In the genomic region with DNA sequence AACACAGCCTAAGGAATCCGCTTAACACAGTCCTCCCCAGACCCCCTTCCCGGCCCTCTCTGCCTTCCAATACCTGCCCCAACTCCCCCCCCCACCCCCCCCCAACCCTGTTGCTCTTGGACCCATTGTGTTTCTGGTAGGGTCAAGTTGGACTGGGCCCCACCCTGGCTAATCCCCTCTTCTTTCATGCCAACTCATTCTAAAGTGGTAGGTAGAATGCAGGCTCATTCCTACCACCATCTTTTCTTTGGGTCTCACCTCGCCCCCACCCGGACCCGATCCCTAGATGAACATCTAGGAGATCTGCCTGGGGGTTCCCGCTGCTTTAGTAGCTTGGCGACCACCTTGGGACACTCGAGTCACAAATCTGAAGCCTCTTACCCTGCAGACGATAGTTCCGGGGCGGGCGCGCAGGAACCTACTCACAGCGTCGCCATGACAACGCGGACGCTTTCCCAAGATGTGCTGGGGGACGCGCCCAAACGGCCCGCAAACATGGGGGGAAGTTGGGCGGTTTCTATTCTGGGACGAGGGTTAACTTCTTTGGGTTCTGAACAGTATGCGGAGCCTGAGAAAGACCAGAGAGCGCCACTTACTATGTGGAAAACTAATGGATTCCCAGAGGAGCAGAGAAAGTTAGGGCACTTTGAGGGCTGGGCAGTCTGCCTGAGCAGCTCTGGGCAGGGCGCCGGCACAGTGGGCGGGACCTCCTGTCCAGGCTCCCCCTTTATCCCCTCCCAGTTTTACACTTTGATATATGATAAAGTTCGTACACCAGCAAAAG, we compare ENCODE assay signal across 8 mouse cellular contexts. TPM values are rescaled to one million over a fixed set of nuclear protein-coding genes. Genes with fewer than 3 reads are reported as not detected.
DNase-seq lines count a peak whose midpoint lies in the region; ATAC-seq and TF ChIP-seq lines count a peak whose summit lies in the region.

TSS of gene Cfap221 (minus strand) at position 437 of the 784 bp plus-strand sequence.

- no peaks in the 10 kb centered on the region for H3K36me3 ChIP-seq in intestine, postnatal 0 days (ENCODE audit: control insufficient read depth, insufficient read depth)

- intact Hi-C loops in left cerebral cortex, postnatal 4 days (cut with DNase I), result no loop called here

- peak; percentile 97 for ATAC-seq in common myeloid progenitor, adult 5-6 weeks (replicated peaks; ENCODE audit: low read depth, poor library complexity, severe bottlenecking)
- peak; percentile 83 for ATAC-seq in intestine, postnatal 0 days

- no peaks in the 10 kb centered on the region for H3K4me1 ChIP-seq in intestine, postnatal 0 days (replicated peaks; ENCODE audit: control insufficient read depth, insufficient read depth, low read length)

- DNase-seq in R1 (ENCODE audit: low read depth, low spot score), result peak; percentile 92
- peak; percentile 46 for DNase-seq in gastrocnemius, postnatal 10 days
- peak; percentile 62 for DNase-seq in left cerebral cortex, postnatal 4 days
- DNase-seq in mesoderm, embryonic 11.5 days (ENCODE audit: low read depth, low spot score), result peak; percentile 89
- peak; percentile 4 to 10 for DNase-seq in spleen, postnatal 36 days (ENCODE audit: low spot score in 2 of 2)
- DNase-seq in cerebellum, adult 11-12 months, result no peak

- H3K4me2 ChIP-seq in intestine, postnatal 0 days (replicated peaks; ENCODE audit: low read depth), result peak within 1 kb of the TSS; percentile 81

- no peaks in the 10 kb centered on the region for H3K27me3 ChIP-seq in intestine, postnatal 0 days (replicated peaks; ENCODE audit: control insufficient read depth, insufficient read depth, low read length)

- 6% methylated on average over 30 of the region's 30 CpGs for WGBS in intestine, postnatal 0 days

- TF ChIP-seq CTCF in intestine, postnatal 0 days (IDR thresholded peaks at IDR 0.05; ENCODE audit: low read depth), result no peak

- H3K9me3 ChIP-seq in intestine, postnatal 0 days (ENCODE audit: control insufficient read depth), result no peaks in the 10 kb centered on the region

- peak within 1 kb of the TSS; percentile 46 for H3K4me3 ChIP-seq in intestine, postnatal 0 days (ENCODE audit: low read depth, low read length)

- H3K27ac ChIP-seq in intestine, postnatal 0 days (ENCODE audit: low read depth, low read length), result no peak within 1 kb of the TSS

- H3K9ac ChIP-seq in intestine, postnatal 0 days (ENCODE audit: low read depth, low read length), result 0 out of 2 replicates have a peak within 1 kb of the TSS, but pooled peaks have one; percentile 26

RNA-seq across cellular contexts. Expression of gene Cfap221, which starts in this region (rescaled TPM):
- not detected in 2 replicates for total RNA-seq in common myeloid progenitor, adult 5-6 weeks (2017)
- not detected for total RNA-seq in gastrocnemius, postnatal 10 days (2021)
- polyA plus RNA-seq in intestine, postnatal 0 days (2015; fragmentation: Nextera tagmentation; extraction: Ambion mirVana), result 0.09 TPM in 1 of 2 replicates, not detected in the other
- total RNA-seq in left cerebral cortex, postnatal 4 days (2021), result under 1 TPM; 0.36 to 0.44 TPM

Comparison
In these comparisons a context has a peak if more than half of its experiments do, and no peak if none do; other contexts are left out.
1. Peak in ATAC-seq in common myeloid progenitor, adult 5-6 weeks; RNA of the gene not detected or under 1 TPM.
2. Peak in DNase-seq in gastrocnemius, postnatal 10 days; RNA of the gene not detected or under 1 TPM.
3. Peak in ATAC-seq, H3K4me3 ChIP-seq, H3K9ac ChIP-seq and H3K4me2 ChIP-seq in intestine, postnatal 0 days; RNA of the gene not detected or under 1 TPM.
4. Peak in DNase-seq in left cerebral cortex, postnatal 4 days; RNA of the gene not detected or under 1 TPM.